Mouse (Mus musculus): ENCODE data around the gene Add3.

GRCm38 (mm10) chr19:53105374-53106090 is 34.7 kb upstream of the Add3 start:
- no peak for TF ChIP-seq CTCF (IDR thresholded peaks at IDR 0.05)
- TF ChIP-seq EP300 (IDR thresholded peaks at IDR 0.05): peak; percentile 5; the same call in 1 of the 2 replicates

Measured in lung, postnatal 0 days (tissue).